Mouse (Mus musculus) ZHBTc4 (cell line): ENCODE results near the gene Tcaf1.

Source experiments
- DNase-seq: peaks from one replicate; pipeline ENCODE4 v3.0.0-alpha.2; 2011; ENCODE audit warnings: low read depth, low spot score

Gene Tcaf1

DNA sequence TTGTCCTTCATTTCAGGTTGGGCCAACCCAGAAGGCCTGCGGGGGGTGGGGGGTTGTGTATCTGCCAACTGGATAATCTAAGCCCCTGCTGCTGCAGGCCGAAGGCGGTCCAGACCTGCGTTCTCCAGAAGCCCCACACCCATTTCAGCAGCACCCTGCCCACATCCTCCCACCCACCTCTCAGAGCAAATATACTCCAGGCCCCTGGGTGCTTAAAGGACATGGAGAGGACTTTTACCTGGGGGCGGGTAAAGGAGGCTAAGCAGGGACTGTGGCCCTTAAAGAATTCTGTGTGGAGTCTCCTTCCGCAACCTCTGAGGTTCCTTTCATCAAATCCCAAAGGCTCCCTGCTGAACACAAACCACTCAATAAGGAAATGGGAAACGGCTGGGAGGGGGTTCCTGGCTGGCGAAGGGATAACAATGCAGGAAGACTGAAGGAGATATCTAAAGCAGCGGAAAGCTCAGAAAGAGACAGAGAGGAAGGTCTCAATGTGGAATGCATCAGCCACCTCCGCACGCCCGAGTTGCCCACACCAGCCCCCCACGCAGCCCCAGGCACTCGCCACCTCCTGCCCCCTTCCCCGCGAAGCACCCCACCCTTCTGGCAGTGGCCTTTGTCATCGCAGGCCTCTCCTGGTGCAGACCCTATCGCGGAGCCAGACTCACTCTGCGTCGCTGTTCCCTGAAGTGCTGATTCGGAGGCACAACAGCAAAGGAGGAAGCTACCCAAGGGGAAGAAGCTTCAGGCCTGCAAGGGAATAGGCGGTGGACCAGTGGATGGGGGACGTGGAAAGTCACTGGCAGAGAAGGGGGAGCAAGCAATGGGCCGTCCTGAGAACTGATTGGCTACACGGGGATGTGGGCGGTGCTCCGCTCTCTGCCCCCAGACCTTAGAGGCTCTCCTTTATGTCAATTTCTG lies at the start of gene Tcaf1:
Gene Tcaf1, minus strand, starts transcription at position 798 of the 921 bp plus-strand sequence.
- DNase-seq: peak; percentile 52

DNA sequence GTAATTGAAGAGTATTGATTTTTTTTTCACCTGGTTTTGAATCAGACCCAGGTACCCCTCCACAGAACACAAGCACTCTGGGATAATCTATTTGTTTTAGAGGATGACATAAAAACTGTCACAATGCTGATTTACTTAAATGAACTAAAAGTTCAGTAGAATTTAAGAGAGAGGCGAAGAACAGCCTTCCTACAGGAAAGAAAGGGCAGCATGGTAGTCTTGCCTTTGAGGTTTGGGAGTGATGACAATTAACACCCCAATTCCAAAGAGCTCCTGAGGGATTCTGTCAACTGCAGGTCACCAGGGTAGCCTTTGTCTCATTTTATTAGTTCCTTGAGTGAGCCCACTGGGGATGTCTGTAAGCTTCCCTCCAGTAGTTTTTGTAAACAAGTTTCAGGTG lies 46.2 kb upstream of the Tcaf1 start, which contains the start of gene Olfr38:
Gene Olfr38, plus strand, starts transcription at position 301 of the 400 bp plus-strand sequence.
- DNase-seq: no peak

DNA sequence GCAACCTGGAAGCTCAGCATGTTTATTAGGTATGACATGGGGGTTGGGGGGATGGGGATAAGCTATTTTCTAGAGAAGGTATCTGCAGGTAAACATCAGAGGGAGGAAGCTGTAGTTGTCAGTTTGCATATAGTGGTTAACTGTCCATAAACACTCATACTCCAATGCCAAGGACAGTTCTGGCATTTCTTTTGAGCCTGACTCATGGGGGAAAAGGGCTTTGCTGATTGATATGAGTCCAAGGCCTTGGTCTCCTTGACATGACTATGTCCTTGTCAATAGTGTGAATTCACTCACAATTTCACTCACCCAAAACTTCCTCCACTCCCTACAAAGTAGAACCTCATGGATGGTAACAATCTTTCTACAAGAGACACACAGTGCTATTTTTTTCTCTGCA lies 38.0 kb upstream of the Tcaf1 start:
- no peak for DNase-seq

DNA sequence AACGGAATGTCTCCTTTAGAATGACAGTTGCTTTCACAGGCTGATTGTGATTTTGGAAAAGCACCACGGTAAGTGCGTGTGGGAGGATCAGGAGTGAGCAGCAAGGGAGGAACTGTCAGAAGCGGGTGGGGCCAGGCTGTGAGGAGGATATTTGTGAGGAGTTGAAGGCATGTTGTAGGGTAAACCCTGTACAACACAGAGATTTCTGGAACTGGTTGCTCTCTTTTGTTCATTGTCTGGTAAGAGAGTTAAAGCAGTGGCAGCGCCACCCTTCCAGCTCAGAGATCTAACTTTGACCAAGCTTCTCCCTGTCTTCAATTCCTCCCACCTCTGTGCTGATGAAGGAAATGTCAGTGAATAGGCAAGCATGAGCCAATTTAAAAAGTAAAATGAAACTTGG lies 32.4 kb upstream of the Tcaf1 start:
- DNase-seq: no peak

DNA sequence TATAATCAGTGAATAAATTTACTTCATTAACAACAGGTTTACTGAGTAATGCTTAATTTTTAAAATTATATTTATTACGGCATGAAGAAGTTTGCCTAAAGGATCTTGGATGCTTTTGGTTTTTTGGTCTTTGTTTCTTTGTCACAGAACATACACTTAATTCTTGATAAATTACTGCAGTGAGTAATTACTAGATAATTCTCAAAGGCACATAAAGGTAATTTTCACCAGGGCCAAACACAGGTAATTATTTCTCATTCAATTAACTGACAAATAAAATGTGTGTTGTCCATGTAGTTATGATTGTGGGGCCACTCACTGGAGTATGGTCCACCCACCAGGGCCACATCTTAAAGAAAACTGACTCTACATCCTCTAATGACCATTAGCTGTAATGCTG lies 29.2 kb upstream of the Tcaf1 start, which contains the start of gene Olfr453:
Gene Olfr453, plus strand, starts transcription at position 301 of the 400 bp plus-strand sequence.
- no peak for DNase-seq

DNA sequence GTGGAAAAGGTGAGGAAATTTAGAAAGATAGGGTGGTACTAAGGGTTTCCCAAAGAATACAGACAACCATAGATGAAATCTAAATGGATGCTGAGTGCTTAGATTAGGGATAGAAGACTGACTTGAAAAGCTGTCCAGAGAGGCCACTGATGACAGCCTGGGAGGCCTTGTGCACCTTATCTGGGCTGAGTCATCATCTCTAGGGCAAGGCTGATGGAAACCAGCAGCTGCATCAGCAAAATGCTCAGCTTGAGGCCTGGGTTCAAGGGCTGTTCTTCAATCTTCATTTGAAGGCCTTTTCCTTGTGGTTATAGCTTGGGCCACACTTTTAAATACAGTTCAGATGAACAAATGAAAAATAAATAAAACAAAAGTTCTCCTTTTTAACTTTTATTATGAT lies 8.1 kb upstream of the Tcaf1 start:
- no peak for DNase-seq

DNA sequence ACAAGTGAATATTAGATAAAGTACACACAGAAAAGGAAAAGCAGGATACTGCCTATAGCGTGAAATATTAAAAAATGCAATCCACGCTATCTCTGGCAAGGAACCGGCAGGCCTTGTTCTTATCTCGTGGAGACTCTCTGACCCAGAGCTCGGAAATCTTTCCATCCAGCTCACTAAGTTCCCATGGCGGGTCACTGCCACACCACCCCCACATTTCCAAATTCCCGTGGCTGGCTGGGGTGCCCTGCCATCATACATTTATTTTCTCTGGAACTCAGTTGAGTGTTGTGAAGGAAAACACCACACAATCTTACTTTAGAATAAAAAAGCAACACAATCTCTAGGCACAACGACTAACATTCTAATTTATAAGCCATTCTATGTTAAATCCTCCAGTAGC lies 4.8 kb upstream of the Tcaf1 start:
- no peak for DNase-seq

DNA sequence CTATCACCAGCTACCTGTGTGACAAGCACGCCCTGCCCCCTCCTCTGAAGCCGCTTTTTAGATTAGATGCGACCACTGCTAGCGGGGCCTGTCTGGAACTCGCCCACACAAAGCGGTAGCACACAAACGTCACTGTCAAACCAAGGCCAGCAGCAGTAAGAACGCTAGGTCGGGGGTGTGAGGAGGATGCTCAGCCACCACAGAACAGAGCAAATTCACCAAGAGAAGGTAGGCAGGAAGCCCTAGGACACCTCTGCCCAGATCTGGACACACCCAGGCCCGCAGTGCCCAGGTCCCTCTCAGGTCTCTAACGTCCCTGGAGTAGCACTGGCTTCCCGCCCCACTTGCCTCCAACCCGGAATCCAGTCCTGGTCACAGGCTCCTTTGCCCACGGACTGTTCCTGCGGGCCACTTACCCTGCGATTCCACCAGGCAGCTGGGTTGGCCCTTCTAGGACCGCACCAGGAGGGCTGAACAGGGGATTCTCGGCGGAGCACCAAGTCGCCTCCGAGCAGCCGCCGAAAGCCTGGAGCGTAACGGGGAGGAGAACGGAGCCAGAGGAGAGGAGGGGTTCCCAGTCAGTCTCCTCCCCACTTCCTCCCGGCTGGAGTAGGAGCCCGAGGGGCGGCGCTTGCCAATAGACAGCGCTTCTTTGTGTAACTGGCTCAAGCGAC lies 17.2 kb downstream of the Tcaf1 start:
- DNase-seq: peak; percentile 89

DNA sequence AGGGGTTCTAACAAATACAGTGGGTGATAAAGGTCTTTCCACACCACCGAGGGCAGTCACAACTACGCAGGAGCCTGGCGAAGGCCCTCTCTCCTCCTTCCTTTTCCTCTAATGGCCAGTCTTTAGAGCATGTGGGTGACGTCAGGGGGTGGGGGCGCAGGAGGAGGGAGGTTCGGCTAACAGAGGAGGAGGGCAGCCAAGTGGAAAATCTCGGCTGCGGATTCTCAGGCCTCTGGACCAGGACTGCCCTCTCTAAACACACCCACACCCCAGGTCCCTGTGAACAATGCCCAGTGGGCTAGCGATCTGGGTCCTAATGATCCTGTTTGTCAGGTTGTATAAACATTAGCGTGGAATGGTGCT lies 17.8 kb downstream of the Tcaf1 start:
- peak; percentile 49 for DNase-seq

DNA sequence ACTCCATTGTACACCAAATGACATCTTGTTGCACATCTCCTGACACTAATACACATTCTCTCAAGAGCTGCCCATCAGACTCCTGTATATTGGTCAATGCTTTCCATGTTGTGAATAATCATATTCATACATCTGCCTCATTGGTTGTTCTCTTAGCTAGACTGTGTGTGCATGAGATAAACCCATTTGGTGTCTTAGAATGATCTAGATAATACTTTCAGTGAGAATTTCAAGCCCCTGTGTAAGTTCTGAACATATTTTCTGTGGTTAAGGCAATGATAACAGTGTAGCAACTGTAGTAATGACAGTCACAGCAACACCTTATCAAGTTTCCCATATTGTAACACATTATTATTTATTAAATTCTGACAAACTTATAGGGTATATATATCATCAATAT lies 20.1 kb downstream of the Tcaf1 start:
- no peak for DNase-seq

DNA sequence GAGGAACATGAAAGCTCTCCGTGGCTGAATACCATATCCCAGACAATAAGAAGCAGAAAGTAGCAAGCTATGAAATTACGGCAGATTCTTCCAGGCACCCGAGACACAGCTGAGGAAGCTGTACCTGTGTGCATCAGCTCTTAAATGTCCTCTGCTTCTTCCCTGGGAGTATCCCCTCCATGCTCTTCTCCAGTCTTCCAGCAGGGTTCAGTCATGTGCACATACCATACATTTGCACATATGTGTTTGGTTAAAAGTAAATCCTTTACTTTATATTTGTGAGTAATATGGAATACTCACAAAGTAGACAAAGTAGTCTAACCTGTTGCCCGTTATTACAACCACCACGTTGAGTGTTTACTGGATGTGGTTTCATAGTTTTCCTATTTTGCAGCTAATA lies 22.0 kb downstream of the Tcaf1 start:
- DNase-seq: no peak

DNA sequence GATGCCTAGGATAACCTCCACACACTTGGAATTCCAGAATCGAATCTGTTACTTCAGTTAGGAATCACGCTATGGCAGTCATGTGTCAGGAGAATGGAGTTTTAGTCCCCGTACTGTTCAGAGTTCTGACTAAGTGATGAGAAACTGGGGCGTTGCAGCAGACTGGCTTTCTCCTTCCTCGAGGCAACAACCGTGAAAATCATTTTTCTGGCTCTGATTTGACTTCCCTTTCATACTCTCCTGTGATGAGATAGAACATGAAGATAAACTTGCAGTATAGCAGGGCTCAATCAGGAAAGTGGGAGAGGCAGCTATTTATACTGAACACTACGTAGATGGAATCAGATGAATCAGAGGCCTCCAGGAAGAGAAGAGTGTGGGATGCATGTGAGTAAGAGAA lies 29.8 kb downstream of the Tcaf1 start:
- no peak for DNase-seq

DNA sequence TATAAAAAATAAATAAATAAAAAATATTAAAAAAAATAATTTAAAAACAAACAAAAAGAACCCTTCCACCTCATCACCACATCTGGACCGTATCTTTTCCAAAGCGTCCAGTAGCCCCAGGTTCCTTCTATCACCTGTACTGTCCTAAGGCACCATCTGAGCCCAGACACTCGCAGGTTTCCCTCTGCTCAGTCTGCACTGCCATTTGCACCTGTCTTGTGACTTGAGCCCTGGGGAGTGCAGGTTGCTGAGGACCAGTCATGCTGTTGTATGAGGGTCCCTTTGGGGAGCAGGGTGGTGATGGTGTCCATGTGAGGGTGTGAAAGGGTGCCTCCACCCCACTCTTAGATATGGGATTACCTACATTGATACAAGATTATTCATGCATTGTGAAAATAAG lies 33.9 kb downstream of the Tcaf1 start:
- no peak for DNase-seq

DNA sequence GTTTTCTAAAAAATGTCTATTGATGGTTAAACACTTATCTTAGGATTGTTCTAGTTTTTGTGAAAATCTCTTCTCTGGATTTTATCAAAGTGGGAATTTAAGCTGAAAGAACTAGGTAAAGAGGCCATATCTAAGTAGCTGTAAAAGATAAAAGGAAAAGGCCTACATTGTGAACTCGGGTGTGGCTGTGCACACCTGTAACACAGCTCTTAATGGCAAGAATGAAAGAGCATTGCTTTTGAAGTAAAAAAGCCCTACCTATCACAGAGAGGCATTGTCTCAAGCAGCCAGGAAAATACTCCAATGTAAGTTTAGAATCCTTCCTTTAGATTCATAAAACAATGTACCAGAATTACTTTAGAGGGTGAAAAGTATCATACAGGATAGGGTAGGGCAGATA lies 38.1 kb downstream of the Tcaf1 start:
- no peak for DNase-seq

DNA sequence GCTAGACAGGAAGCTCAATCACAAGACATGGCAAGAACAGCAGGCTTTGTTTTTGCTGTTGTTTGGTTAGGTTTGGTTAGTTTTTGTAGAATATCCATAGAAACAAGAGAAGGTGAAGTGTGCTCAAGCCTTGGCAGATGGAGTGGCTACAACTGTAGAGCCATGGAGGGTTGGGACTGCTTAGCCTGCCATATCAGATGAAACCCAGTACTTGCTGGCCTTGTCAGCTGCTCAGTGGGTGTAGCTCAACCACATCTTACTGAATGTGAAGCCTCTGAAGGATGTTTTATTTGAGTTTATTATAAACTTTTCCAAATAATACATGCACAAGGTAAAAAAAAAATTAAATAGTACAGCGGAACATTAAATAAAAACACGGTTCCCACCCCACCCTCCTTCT lies 42.2 kb downstream of the Tcaf1 start:
- no peak for DNase-seq

DNA sequence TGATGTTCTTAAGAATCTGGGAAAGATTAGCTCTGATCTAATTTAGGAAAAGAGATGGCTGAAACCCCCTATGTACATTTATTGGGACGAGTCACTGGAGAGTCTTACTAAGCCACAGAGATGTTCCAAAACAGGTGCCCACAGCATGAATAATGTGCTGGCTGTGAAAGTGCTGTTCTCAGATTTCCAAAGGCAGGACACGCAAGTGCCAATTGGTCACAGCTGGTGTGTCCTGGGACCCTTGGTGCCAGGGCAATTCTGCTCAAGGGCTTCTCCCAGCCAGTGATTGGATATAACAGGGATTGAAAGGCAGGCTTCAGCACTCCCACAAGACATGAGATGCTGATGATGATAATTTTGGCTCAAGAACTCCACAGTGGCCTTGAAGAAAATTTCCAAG lies 48.1 kb downstream of the Tcaf1 start:
- DNase-seq: no peak

DNA sequence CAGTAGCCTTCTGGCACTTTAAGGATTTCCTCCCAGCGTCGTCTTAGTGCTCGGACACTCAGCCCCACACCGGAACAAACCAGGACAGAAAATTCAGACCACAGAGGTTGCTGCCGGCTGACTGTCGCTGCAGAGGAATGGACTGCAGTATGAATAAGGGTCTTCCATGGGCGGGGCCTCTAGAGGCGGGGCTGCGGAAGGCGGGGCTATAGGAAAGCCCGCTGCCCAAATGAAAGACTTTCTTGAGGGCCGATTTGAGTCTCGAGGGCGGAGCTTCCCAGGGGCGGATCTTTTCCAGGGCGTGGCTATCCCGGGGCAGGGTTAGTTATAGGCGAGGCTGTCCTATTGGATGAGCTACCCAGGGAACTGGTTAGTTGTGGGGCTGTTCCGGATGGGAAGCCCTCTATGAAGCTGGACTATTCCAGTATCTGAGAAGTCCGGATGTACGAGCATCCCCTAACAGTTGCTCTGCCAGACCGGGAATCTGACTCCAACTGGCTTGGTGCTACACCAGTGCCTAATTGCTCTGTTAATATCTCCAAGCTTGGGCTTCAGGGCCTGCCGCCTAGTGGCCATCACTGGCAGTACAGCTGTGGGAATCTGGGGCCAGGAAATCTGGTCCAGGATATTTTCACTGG lies 64.9 kb downstream of the Tcaf1 start, which contains the start of gene Tcaf2:
Gene Tcaf2, minus strand, starts transcription at position 343 of the 638 bp plus-strand sequence.
- DNase-seq: peak; percentile 95

DNA sequence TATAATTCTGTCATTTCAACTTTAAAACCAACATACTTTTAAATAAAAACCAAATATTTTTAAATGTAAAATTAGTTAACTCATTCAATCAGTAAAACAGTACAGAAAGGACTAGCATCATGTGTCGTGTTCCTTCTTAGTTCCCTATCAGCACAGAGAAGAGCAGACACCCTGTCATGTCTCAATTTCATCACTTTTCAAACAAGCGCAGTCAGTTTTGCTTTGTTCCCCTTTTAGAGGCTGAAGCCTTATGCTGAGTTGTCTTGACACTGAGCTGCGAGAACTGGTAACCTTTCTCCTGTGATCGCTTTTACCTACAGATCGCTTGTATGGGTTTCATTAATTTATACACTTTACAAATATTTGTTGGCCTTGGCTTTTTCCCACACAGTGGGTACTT lies 75.5 kb downstream of the Tcaf1 start:
- no peak for DNase-seq

DNA sequence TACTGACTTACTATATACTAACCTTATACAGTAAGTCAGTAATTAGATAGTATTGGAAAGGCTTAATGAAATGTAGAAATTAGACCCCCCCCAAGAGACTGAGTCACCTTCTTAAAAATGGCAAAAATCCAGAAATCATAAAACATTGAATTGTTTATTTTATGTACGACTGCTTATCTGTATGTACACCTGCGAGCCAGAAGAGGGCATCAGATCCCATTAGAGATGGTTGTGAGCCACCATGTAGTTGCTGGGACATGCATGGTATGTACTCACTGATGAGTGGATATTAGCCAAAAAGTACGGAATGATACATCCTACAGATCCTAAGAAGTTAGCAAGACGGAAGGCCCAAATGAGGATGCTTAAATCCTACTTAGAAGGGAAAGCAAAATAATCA lies 78.5 kb downstream of the Tcaf1 start:
- no peak for DNase-seq
